Mouse (Mus musculus): ENCODE results near the gene Xpo5. TPM values are rescaled to one million over a fixed set of nuclear protein-coding genes. Genes with fewer than 3 reads are reported as not detected.

Xpo5 gene
- polyA plus RNA-seq, 1 experiment = 40.4 TPM

GRCm38 (mm10) chr17:46242274-46242673 lies 39.7 kb downstream of the Xpo5 start:
- no peak overlapping the region for H3K27ac ChIP-seq (ENCODE audit: control insufficient read depth, insufficient read depth, low read length)
- H3K36me3 ChIP-seq (ENCODE audit: control insufficient read depth, insufficient read depth, low read length) = peaks cover 58% of the 10 kb centered on the region
- 95% methylated on average over 13 of the region's 13 CpGs for WGBS
- H3K4me1 ChIP-seq (replicated peaks; ENCODE audit: control insufficient read depth, insufficient read depth, low read length) = peaks cover 6% of the 10 kb centered on the region
- DNase-seq = no peak
- H3K27me3 ChIP-seq (ENCODE audit: control insufficient read depth, insufficient read depth, low read length) = no peaks in the 10 kb centered on the region
- TF ChIP-seq POLR2A (IDR thresholded peaks at IDR 0.05; ENCODE audit: control insufficient read depth, extremely low read depth, insufficient read depth, low read length, poor library complexity) = no peak
- TF ChIP-seq CTCF (IDR thresholded peaks at IDR 0.05; ENCODE audit: borderline replicate concordance, control insufficient read depth, extremely low read depth, insufficient read depth, low read length, poor library complexity) = no peak
- H3K4me3 ChIP-seq (ENCODE audit: control insufficient read depth, insufficient read depth, low read length) = no peak overlapping the region

GRCm38 (mm10) chr17:46242993-46243392 lies 40.4 kb downstream of the Xpo5 start:
- no peak for DNase-seq
- Histone ChIP-seq H3K27ac (ENCODE audit: control insufficient read depth, insufficient read depth, low read length) (no peak overlapping the region), H3K4me3 (ENCODE audit: control insufficient read depth, insufficient read depth, low read length) (no peak overlapping the region), H3K27me3 (ENCODE audit: control insufficient read depth, insufficient read depth, low read length) (no peaks in the 10 kb centered on the region), H3K4me1 (replicated peaks; ENCODE audit: control insufficient read depth, insufficient read depth, low read length) (peaks cover 9% of the 10 kb centered on the region), H3K36me3 (ENCODE audit: control insufficient read depth, insufficient read depth, low read length) (peaks cover 58% of the 10 kb centered on the region)
- TF ChIP-seq POLR2A (IDR thresholded peaks at IDR 0.05; ENCODE audit: control insufficient read depth, extremely low read depth, insufficient read depth, low read length, poor library complexity) (no peak), CTCF (IDR thresholded peaks at IDR 0.05; ENCODE audit: borderline replicate concordance, control insufficient read depth, extremely low read depth, insufficient read depth, low read length, poor library complexity) (no peak)
- 89% methylated on average over 4 of the region's 4 CpGs for WGBS

- Histone ChIP-seq H3K27ac (ENCODE audit: control insufficient read depth, insufficient read depth, low read length) (no peak overlapping the region), H3K27me3 (ENCODE audit: control insufficient read depth, insufficient read depth, low read length) (no peaks in the 10 kb centered on the region), H3K36me3 (ENCODE audit: control insufficient read depth, insufficient read depth, low read length) (peaks cover 57% of the 10 kb centered on the region), H3K4me1 (replicated peaks; ENCODE audit: control insufficient read depth, insufficient read depth, low read length) (peaks cover 11% of the 10 kb centered on the region), H3K4me3 (ENCODE audit: control insufficient read depth, insufficient read depth, low read length) (no peak overlapping the region)
- no peak for TF ChIP-seq CTCF (IDR thresholded peaks at IDR 0.05; ENCODE audit: borderline replicate concordance, control insufficient read depth, extremely low read depth, insufficient read depth, low read length, poor library complexity)
- TF ChIP-seq POLR2A (IDR thresholded peaks at IDR 0.05; ENCODE audit: control insufficient read depth, extremely low read depth, insufficient read depth, low read length, poor library complexity) = no peak
- no peak for DNase-seq
- WGBS = 97% methylated on average over 2 of the region's 2 CpGs
These were observed 41.0 kb downstream of the Xpo5 start for GRCm38 (mm10) chr17:46243624-46244023.

- no peak for DNase-seq
- H3K4me1 ChIP-seq (replicated peaks; ENCODE audit: control insufficient read depth, insufficient read depth, low read length) = peaks cover 19% of the 10 kb centered on the region
- no peaks in the 10 kb centered on the region for H3K27me3 ChIP-seq (ENCODE audit: control insufficient read depth, insufficient read depth, low read length)
- H3K27ac ChIP-seq (ENCODE audit: control insufficient read depth, insufficient read depth, low read length) = no peak overlapping the region
- TF ChIP-seq CTCF (IDR thresholded peaks at IDR 0.05; ENCODE audit: borderline replicate concordance, control insufficient read depth, extremely low read depth, insufficient read depth, low read length, poor library complexity) = no peak
- TF ChIP-seq POLR2A (IDR thresholded peaks at IDR 0.05; ENCODE audit: control insufficient read depth, extremely low read depth, insufficient read depth, low read length, poor library complexity) = no peak
- 94% methylated on average over 10 of the region's 10 CpGs for WGBS
- H3K36me3 ChIP-seq (ENCODE audit: control insufficient read depth, insufficient read depth, low read length) = peaks cover 48% of the 10 kb centered on the region
- H3K4me3 ChIP-seq (ENCODE audit: control insufficient read depth, insufficient read depth, low read length) = no peak overlapping the region
These were observed 42.0 kb downstream of the Xpo5 start for GRCm38 (mm10) chr17:46244579-46244978.

- Histone ChIP-seq H3K27ac (ENCODE audit: control insufficient read depth, insufficient read depth, low read length) (peak within 1 kb of the TSS; percentile 11; the same call in 1 of the 2 replicates), H3K4me1 (replicated peaks; ENCODE audit: control insufficient read depth, insufficient read depth, low read length) (peaks cover 19% of the 10 kb centered on the region), H3K36me3 (ENCODE audit: control insufficient read depth, insufficient read depth, low read length) (peaks cover 50% of the 10 kb centered on the region), H3K27me3 (ENCODE audit: control insufficient read depth, insufficient read depth, low read length) (no peaks in the 10 kb centered on the region), H3K4me3 (ENCODE audit: control insufficient read depth, insufficient read depth, low read length) (peak within 1 kb of the TSS; percentile 98)
- DNase-seq = peak; percentile 94
- under 1% methylated on average over 53 of the region's 53 CpGs for WGBS
- no peak for TF ChIP-seq CTCF (IDR thresholded peaks at IDR 0.05; ENCODE audit: borderline replicate concordance, control insufficient read depth, extremely low read depth, insufficient read depth, low read length, poor library complexity)
- TF ChIP-seq POLR2A (IDR thresholded peaks at IDR 0.05; ENCODE audit: control insufficient read depth, extremely low read depth, insufficient read depth, low read length, poor library complexity) = peak; percentile 78
These were observed 45.1 kb downstream of the Xpo5 start, which contains the start of the genes Polr1c and Yipf3 for GRCm38 (mm10) chr17:46247512-46248188. Polr1c (minus strand) TSS chr17:46248054. Yipf3 (plus strand) TSS chr17:46248080.

- peak; percentile 56; the same call in 1 of the 2 replicates for TF ChIP-seq CTCF (IDR thresholded peaks at IDR 0.05; ENCODE audit: borderline replicate concordance, control insufficient read depth, extremely low read depth, insufficient read depth, low read length, poor library complexity)
- TF ChIP-seq POLR2A (IDR thresholded peaks at IDR 0.05; ENCODE audit: control insufficient read depth, extremely low read depth, insufficient read depth, low read length, poor library complexity) = no peak; the same call in 1 of the 2 replicates
- H3K27ac ChIP-seq (ENCODE audit: control insufficient read depth, insufficient read depth, low read length) = peak overlapping the region; percentile 11; the same call in 1 of the 2 replicates
- under 1% methylated on average over 37 of the region's 37 CpGs for WGBS
These were observed 45.6 kb downstream of the Xpo5 start for GRCm38 (mm10) chr17:46248189-46248522.

More at GRCm38 (mm10) chr17:46248189-46248522, 45.6 kb downstream of the Xpo5 start:
- Histone ChIP-seq H3K4me1 (replicated peaks; ENCODE audit: control insufficient read depth, insufficient read depth, low read length) (peaks cover 20% of the 10 kb centered on the region), H3K4me3 (ENCODE audit: control insufficient read depth, insufficient read depth, low read length) (peak overlapping the region; percentile 98), H3K36me3 (ENCODE audit: control insufficient read depth, insufficient read depth, low read length) (peaks cover 45% of the 10 kb centered on the region), H3K27me3 (ENCODE audit: control insufficient read depth, insufficient read depth, low read length) (no peaks in the 10 kb centered on the region)
- no peak for DNase-seq

Data from thymus, adult 2 months (tissue).